Mouse (Mus musculus) inflammation-experienced regulatory T-cells, adult 6 months (primary cell): ENCODE measurements around the gene Aamp. TPM values are rescaled to one million over a fixed set of nuclear protein-coding genes. Genes with fewer than 3 reads are reported as not detected.
"Not testable (repeated sequence)": the region's sequence is repeated elsewhere in the genome, so short reads cannot be mapped to it uniquely, and the experiment has no call there.

ENCODE experiments used
- ATAC-seq: one replicate; pipeline ENCODE4 v1.8.0; 2017
- polyA plus RNA-seq, 3 experiments: library from polyadenylated mRNA; unstranded; fragments of 100-300 nt; shearing (Covaris generic); gene quantifications; one replicate each; pipeline ENCODE4 v1.2.1; 2017

Aamp gene
- polyA plus RNA-seq: 100 to 1,000 TPM; 150 to 222 (median 210) TPM

GRCm38 (mm10) chr1:74284543-74285160 is at the start of gene Aamp, which contains the start of gene Pnkd:
Gene Aamp (minus strand): TSS chr1:74284738.
Gene Pnkd (plus strand): TSS chr1:74284930.
- ATAC-seq: peak; percentile 95

- ATAC-seq: no peak
These were observed 48.4 kb upstream of the Aamp start for GRCm38 (mm10) chr1:74332930-74333329.

GRCm38 (mm10) chr1:74332241-74332763 is 47.8 kb upstream of the Aamp start:
- ATAC-seq: peak; percentile 93

- no peak for ATAC-seq
These were observed 46.6 kb upstream of the Aamp start for GRCm38 (mm10) chr1:74331046-74331681.

GRCm38 (mm10) chr1:74329899-74330431 is 45.4 kb upstream of the Aamp start:
- no peak for ATAC-seq

GRCm38 (mm10) chr1:74326916-74327315 is 42.4 kb upstream of the Aamp start:
- not testable (repeated sequence) for ATAC-seq

GRCm38 (mm10) chr1:74321396-74321795 is 36.9 kb upstream of the Aamp start:
- ATAC-seq: no peak

GRCm38 (mm10) chr1:74318711-74319110 is 34.2 kb upstream of the Aamp start:
- no peak for ATAC-seq

- ATAC-seq: peak; percentile 48
These were observed 31.7 kb upstream of the Aamp start for GRCm38 (mm10) chr1:74316114-74316827.

GRCm38 (mm10) chr1:74314796-74315195 is 30.3 kb upstream of the Aamp start:
- no peak for ATAC-seq

GRCm38 (mm10) chr1:74313049-74313692 is 28.6 kb upstream of the Aamp start:
- peak; percentile 83 for ATAC-seq

GRCm38 (mm10) chr1:74309767-74310166 is 25.2 kb upstream of the Aamp start:
- ATAC-seq: no peak

GRCm38 (mm10) chr1:74308001-74308964 is 23.7 kb upstream of the Aamp start:
- no peak for ATAC-seq

- ATAC-seq: no peak
These were observed 22.6 kb upstream of the Aamp start for GRCm38 (mm10) chr1:74307146-74307545.

GRCm38 (mm10) chr1:74305522-74305921 is 21.0 kb upstream of the Aamp start, which contains the start of gene Tmbim1:
Gene Tmbim1 (minus strand): TSS chr1:74305622.
- no peak for ATAC-seq

GRCm38 (mm10) chr1:74304946-74305345 is 20.4 kb upstream of the Aamp start:
- ATAC-seq: no peak

GRCm38 (mm10) chr1:74304339-74304790 is 19.8 kb upstream of the Aamp start:
- peak; percentile 36 for ATAC-seq

- ATAC-seq: peak; percentile 64
These were observed 19.2 kb upstream of the Aamp start for GRCm38 (mm10) chr1:74303509-74304338.

GRCm38 (mm10) chr1:74302835-74303234 is 18.3 kb upstream of the Aamp start:
- no peak for ATAC-seq

GRCm38 (mm10) chr1:74302229-74302628 is 17.7 kb upstream of the Aamp start:
- no peak for ATAC-seq
